Mouse (Mus musculus) erythroid progenitor cell, adult 5-6 weeks (primary cell): Measurements from ENCODE around the gene Atp5e. TPM values are rescaled to one million over a fixed set of nuclear protein-coding genes. Genes with fewer than 3 reads are reported as not detected.

Source experiments
- ATAC-seq: replicated peaks from 2 replicates; pipeline ENCODE4 v1.8.0; 2016; ENCODE audit warnings: moderate number of reproducible peaks, mild to moderate bottlenecking, moderate TSS enrichment, inconsistent platforms; ENCODE audit not compliant: poor library complexity, low FRiP score, severe bottlenecking
- total RNA-seq, 2 experiments: library from RNA; stranded (forward) in 1 of 2; stranded (reverse) in 1 of 2; fragments of 150-400 nt in 1 of 2; fragments of 186-747, 209-891 nt in 1 of 2; gene quantifications; 2 replicates each; pipeline versions ENCODE4 v1.2.3 to v1.2.4; 2015 to 2017; ENCODE audit warnings: low replicate concordance in 2 of 2

The Atp5e gene
- total RNA-seq, 2 experiments from 2014 or later = 130 to 204 TPM

- ATAC-seq = no peak
These were observed 13.6 kb downstream of the Atp5e start, which contains the start of gene Tubb1 for GRCm38 (mm10) chr2:174450353-174450752. TSS of gene Tubb1 (plus strand) at chr2:174450695.

GRCm38 (mm10) chr2:174448405-174448804 is 15.5 kb downstream of the Atp5e start:
- no peak for ATAC-seq

GRCm38 (mm10) chr2:174446905-174447304 is 17.0 kb downstream of the Atp5e start:
- no peak for ATAC-seq

- no peak for ATAC-seq
These were observed 17.4 kb downstream of the Atp5e start for GRCm38 (mm10) chr2:174446492-174446891.

GRCm38 (mm10) chr2:174445018-174445417 is 18.9 kb downstream of the Atp5e start:
- no peak for ATAC-seq

- ATAC-seq = no peak
These were observed 19.5 kb downstream of the Atp5e start for GRCm38 (mm10) chr2:174444359-174444758.

GRCm38 (mm10) chr2:174443046-174443445 is 20.9 kb downstream of the Atp5e start:
- ATAC-seq = no peak

- ATAC-seq = no peak
These were observed 21.4 kb downstream of the Atp5e start for GRCm38 (mm10) chr2:174442460-174442859.

GRCm38 (mm10) chr2:174441898-174442297 is 22.0 kb downstream of the Atp5e start:
- no peak for ATAC-seq

GRCm38 (mm10) chr2:174439961-174440360 is 23.9 kb downstream of the Atp5e start:
- no peak for ATAC-seq

GRCm38 (mm10) chr2:174439450-174439838 is 24.5 kb downstream of the Atp5e start:
- ATAC-seq = no peak

GRCm38 (mm10) chr2:174438737-174439449 is 25.0 kb downstream of the Atp5e start, which contains the start of gene Ctsz:
TSS of gene Ctsz (minus strand) at chr2:174439039.
- ATAC-seq = peak; percentile 90

GRCm38 (mm10) chr2:174438181-174438580 is 25.7 kb downstream of the Atp5e start:
- no peak for ATAC-seq

- no peak for ATAC-seq
These were observed 26.3 kb downstream of the Atp5e start for GRCm38 (mm10) chr2:174437697-174437982.

- ATAC-seq = no peak
These were observed 26.8 kb downstream of the Atp5e start for GRCm38 (mm10) chr2:174436916-174437696.

GRCm38 (mm10) chr2:174436076-174436701 is 27.7 kb downstream of the Atp5e start:
- no peak for ATAC-seq

GRCm38 (mm10) chr2:174434943-174435342 is 29.0 kb downstream of the Atp5e start:
- ATAC-seq = no peak

- ATAC-seq = no peak
These were observed 34.8 kb downstream of the Atp5e start for GRCm38 (mm10) chr2:174428996-174429591.

- ATAC-seq = no peak
These were observed 35.6 kb downstream of the Atp5e start for GRCm38 (mm10) chr2:174428076-174428835.

GRCm38 (mm10) chr2:174426856-174427255 is 37.0 kb downstream of the Atp5e start:
- ATAC-seq = no peak
